Mouse (Mus musculus): ENCODE results near the gene Gm4952.

DNA sequence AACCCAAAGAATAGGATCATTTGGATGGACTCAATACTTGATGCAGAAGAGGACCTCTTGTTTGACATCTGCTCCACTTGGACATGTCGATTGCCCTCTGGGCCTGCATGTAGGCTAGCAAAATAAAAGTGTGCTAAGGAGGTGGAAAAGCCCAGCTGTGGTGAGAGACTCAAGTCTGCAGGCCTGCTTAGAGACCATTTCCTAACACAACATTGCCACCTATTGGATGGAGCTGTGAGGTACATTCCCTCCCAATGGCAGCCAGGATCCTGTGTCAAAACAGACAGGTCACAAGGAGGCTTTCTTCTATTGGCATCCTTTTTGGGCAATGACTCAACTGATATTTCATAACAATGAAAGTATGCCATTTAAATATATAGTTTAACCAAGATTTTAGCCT is 7.9 kb upstream of the Gm4952 start:
- TF ChIP-seq POLR2A (IDR thresholded peaks at IDR 0.05; ENCODE audit: borderline replicate concordance, low read depth, low read length): no peak
- TF ChIP-seq CTCF (IDR thresholded peaks at IDR 0.05; ENCODE audit: low read depth, low read length): no peak
